Mouse (Mus musculus) embryonic fibroblast, embryonic 13.5 days (primary cell): ENCODE results near the gene Shank2.

Experiments used
- CTCF ChIP-seq: IDR thresholded peaks from 2 replicates; pipeline ENCODE4 v1.5.1; 2011; ENCODE audit warnings: mild to moderate bottlenecking, control low read depth, low read length, moderate library complexity, borderline replicate concordance; ENCODE audit not compliant: insufficient read depth
- POLR2A ChIP-seq: IDR thresholded peaks from 2 replicates; pipeline ENCODE4 v1.6.1; 2011; ENCODE audit warnings: low read depth, mild to moderate bottlenecking, control low read depth, low read length, moderate library complexity

GRCm38 (mm10) chr7:144210526-144210925, 208.8 kb downstream of the Shank2 start:
- TF ChIP-seq CTCF: no peak
- no peak for TF ChIP-seq POLR2A
